Mouse (Mus musculus) adrenal gland, postnatal 36 days (tissue): Measurements from ENCODE around the gene Zfp568. TPM values are rescaled to one million over a fixed set of nuclear protein-coding genes. Genes with fewer than 3 reads are reported as not detected.

Source experiments
- DNase-seq, 2 experiments: peaks; one replicate each; pipeline ENCODE4 v3.0.0; 2021; ENCODE audit warnings: mixed read lengths in 1 of 2
- total RNA-seq, 2 experiments: library from RNA; stranded (reverse); gene quantifications; 2 replicates each; pipeline ENCODE4 v1.2.3; 2021

Gene Zfp568
- total RNA-seq, 2 experiments from 2014 or later = 12.4 to 13.8 TPM

- no peak for DNase-seq
Measured at GRCm38 (mm10) chr7:29989031-29989430, 5.3 kb downstream of the Zfp568 start.

- DNase-seq = no peak
Measured at GRCm38 (mm10) chr7:29992698-29993097, 8.9 kb downstream of the Zfp568 start.

DNA sequence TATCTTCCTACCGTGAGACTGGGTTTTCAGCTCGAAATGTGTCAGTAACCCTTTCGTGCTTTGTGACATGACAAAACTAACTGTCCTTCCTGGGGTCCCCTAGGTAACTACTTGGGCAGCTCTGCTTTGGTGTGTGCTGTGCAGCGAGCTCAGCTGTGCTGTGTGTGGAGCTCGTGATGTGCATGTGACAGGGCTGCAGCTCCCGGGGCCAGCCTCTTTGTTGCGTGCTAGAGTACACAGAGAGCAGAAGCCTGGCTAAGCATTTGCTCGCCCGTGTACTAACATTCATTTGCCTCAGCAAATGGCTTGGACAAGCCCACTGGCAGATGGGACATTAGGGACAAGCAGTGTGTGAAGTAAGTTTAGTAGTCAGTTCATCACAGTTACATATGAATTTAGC, 9.6 kb downstream of the Zfp568 start:
- no peak for DNase-seq

DNA sequence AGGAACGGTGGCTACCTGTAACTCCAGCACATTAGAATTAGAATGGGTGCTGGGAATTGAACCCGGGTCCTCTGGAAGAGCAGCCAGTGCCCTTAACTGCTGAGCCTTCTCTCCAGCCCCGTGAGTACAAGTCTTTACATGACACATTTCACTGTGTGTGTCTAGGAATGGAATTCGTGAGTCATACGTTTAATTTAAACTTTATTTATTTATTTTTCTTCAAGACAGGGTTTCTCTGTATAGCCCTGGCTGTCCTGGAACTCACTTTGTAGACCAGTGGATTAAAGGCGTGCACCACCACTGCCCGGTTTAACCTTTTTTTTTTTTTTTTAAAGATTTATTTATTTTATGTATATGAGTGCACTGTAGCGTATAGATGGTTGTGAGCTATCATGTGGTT, 11.4 kb downstream of the Zfp568 start:
- no peak for DNase-seq

DNA sequence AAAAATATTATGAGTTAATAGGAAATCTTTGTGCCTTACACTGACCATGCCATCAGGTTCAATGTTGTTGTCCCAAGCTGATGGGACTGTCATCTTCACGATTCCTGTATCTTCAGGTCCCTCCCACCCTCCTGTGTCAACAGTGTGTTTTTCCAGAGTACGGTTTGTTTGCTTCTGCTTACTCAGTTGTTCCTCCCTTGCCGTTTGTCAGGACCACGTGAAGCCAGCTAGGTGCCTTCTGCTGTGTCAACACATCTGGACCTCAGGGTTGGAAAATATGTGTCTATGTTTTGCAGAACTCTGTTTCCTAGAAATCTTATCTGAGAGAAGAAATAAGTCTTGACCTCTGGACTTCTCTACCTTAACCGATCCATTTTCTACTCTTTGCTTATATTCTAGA, 16.8 kb downstream of the Zfp568 start:
- DNase-seq = no peak

- DNase-seq = no peak
Measured at GRCm38 (mm10) chr7:30007601-30008000, 23.8 kb downstream of the Zfp568 start.

GRCm38 (mm10) chr7:30008020-30008690, 24.4 kb downstream of the Zfp568 start:
- DNase-seq = no peak

DNA sequence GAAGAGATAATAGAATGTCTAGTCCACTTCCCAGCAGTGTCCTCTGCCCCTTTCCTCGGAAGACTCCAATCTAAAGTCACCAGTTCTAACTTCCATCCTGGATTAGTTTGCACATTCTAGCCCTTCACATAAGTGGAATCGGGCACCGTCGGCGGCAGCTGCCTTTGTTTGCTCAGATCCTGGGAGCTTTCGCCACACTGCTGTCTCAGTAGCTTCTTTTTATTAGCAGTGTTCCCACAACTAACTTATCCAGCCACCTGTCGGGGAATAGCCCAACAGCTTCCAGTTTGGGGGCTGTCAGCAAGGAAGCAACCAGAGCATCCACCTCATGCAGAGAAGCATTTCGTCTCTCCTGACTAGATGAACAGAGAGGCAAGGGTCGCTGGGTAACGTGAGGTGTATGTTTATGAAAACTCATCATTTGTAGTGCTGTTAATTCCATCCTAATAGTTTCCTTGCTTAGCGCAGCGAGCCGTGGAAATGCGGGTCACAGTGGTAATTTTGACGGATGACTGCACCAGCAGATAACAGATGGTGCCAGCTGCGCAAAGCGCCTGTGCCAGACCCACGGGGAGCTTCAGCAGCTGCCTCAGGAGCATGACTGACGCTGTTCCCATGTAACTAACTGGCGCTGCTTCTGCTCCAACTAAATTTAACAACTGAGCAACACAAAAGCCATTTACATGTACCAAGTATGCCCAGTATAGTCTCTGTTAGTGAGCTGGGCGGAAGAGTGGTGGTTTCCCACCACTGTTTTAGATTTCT, 25.7 kb downstream of the Zfp568 start:
- no peak for DNase-seq

GRCm38 (mm10) chr7:30010551-30011195, 26.9 kb downstream of the Zfp568 start:
- no peak for DNase-seq

GRCm38 (mm10) chr7:30012956-30013363, 29.2 kb downstream of the Zfp568 start:
- peak; percentile 20 to 47 for DNase-seq

DNA sequence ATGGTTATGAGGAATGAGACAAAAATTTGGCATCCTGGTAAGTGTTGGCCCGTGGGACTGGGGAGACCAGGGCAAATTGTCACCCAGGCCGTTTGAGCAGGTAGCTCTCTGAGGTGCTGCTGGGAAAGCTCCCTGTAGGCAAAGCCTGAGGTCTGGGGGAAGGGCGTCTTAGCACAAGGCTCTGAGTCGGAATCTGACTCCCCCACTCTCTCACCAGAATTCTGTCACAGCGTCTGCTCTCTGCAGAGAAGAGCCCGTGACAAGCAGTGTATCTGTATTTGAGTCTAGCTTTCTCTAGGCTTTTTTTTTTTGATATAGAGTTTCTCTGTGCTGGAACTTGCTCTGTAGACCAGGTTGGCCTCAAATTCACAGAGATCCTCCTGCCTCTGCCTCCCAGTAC, 33.5 kb downstream of the Zfp568 start:
- DNase-seq = no peak

DNA sequence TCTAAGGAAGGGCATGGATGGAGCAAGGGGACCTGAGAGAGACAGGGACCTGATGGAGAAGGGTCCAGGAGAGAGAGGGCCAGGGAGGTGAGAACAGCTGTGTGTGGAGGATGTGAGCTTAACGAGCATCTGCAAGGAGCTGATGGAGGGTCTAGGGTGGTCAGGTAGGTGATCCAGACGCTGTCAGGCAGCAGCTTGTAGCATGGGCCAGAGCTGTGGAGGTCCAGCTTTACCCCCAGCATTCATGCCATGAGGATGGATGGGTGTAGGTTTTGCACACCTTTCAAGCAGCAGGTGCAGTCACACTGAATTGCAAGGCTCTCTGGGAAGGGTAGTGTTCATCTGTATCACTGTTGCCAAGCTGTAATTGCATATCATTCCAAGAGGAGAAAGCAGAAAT, 35.8 kb downstream of the Zfp568 start:
- DNase-seq = no peak

DNA sequence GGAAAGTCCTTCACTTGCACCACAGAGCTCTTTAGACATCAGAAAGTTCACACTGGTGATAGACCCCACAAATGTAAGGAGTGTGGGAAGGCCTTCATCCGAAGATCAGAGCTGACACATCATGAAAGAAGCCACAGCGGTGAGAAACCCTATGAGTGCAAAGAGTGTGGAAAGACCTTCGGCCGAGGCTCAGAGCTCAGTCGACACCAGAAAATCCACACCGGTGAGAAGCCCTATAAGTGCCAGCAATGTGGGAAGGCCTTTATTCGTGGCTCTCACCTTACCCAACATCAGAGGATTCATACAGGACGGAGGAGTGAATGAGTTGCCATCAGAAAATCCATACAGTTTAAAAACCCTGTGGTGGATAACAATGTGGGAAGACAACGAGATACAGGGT, 39.6 kb downstream of the Zfp568 start:
- DNase-seq = no peak

DNA sequence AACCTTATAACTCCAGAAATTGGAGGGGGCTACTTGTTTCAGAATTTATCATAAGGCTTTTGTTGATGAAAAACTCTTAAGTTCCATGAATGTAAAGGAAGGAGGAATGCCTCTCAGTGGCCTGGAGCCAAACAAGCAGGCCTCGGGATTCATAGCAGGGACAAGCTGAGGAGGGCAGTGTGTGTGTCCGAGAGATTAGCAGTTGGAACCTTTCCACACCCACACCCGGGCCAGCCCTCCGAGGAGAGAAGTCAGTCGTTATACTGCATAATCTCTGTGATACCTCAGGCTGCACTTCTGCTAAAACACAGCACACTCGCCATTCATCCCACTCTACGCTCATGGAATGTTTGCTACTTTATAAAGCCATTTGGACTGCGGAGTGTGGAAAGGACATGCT, 40.0 kb downstream of the Zfp568 start:
- DNase-seq = no peak

DNA sequence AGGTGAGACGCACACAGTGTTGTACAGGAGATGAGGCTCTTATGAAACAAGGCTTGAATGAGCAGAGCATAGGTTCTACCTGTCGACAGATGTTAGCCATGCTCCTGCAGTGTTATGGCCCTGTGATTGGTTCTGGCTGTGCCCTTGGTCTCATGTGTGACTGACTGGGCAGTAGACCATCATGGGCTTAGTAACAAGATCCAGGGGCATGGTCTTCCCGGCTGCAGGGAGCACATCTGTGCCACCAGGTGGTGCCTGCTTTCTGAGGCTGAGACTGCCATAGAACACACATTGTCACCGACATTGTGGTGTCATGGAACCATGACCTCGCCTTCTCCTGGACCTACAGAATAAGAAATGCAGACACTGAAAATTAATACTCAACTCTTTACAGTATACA, 41.6 kb downstream of the Zfp568 start:
- DNase-seq = no peak

DNA sequence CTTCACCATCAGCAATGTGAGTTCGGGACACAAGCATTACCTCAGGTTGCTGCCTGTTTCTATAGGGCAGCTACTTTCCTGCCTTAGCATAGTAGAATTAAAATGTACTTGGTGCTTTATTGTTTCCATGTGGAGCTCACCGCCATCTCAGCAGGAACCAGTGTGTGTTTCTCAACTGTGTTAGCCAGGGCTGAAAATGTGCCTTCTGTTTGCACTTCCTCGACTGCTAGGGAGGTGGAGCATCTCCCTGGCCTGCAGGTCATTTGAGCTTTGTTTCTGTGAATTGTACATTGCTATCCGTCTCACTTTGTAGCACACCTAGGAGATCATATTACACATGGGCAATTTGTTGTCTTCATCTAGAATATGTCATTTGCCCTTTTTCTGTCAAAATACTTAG, 43.6 kb downstream of the Zfp568 start:
- DNase-seq = no peak

DNA sequence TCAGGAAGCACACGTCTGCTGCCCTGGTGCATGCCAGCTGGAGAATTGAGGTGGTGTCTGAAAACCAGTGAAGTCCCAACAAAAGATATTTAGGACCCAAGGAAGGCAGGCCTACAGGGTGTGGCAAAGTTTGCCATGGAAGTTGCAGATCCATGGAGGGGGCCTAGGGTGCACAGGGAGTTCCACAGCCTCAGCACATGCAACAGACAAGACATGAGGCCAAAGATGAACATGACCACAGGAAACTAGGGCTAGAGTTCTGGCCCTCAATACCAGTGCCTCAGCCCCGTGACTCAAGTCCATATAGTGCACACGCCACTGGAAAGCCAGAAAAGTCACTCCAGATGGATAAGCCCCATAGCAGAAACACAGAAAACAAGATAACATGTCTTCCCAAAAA, 44.8 kb downstream of the Zfp568 start:
- DNase-seq = no peak

DNA sequence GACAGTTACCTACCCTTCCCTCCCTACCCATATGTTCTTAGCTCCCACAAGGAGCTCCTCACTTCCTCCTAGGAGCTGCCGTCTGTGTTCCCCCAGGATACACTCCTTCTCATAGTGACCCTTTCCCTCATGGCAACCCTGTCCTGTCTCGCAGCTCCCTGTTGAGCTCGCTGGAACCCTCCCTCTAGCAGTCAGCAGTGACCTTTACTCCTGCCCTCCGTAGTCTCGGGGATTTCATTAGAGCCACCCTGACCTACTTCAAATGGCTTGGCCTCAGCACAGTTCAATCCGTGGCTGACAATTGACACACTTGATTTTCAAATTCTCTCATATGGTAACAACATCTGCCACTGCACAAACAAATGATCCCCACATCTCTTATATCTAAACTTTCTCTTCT, 46.9 kb downstream of the Zfp568 start:
- DNase-seq = peak in 1 of 2 experiments; percentile 31

- no peak for DNase-seq
Measured at GRCm38 (mm10) chr7:30031379-30031778, 47.6 kb downstream of the Zfp568 start.

DNA sequence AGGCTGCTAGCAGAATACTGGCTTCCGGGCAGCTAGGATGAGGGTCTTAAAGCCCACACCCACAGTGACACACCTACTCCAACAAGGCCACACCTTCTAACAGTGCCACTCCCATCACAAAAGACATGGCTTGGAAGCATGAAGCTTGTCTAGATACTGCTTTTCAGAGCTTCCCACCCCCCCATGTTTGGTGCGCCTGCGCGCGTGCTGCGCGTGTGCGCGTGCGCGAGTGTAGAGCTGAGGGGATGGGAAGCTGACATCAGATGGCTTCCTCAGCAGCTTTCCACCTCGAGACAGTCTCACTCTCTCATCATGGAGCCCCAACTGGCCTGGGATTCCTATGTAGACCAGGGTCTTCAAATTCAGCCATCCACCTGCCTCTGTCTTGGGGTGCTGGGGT, 50.6 kb downstream of the Zfp568 start:
- DNase-seq = no peak

DNA sequence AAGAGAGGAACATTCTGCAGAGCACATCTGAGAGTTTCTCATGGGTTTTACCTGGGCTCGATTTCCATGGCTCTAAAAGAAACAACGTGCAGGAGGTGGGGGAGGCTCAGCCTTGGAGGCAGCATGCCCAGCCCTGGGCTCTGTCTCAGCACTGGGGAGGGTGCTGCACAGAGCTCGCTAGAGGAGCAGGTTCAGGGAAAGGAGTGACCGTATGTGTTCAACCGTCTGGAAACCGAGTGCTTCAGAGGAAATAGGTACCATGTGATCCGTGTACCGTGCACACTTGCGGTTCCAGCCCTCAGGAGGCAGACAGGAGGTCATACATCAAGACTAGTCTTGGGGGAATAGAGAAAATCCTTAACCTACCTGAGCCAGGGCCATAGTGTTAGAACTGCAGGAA, 60.6 kb downstream of the Zfp568 start:
- no peak for DNase-seq

DNA sequence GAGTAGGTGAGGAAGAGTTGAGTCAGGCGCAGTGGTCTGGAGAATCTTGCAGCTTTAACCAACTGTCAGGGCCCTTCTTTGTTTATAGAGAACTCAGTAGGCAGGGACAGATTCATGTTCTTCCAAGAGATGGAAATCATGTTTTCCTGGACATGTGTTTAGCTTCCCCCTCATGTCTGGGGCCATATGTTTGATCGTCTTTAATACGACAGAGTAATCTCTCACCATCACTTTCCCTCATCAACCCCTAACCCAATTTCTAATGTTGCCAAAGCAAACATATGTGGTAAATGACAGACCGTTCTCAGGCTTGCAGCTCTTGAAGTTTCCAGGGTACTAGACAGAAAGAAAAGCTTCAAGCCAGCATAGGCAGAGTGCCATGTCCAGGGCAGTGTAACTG, 64.4 kb downstream of the Zfp568 start:
- DNase-seq = no peak

- peak; percentile 93 to 95 for DNase-seq
Measured at GRCm38 (mm10) chr7:30050882-30051548, 67.3 kb downstream of the Zfp568 start, which contains the start of gene Zfp14. TSS of gene Zfp14 (minus strand) at chr7:30051380.
